Mouse (Mus musculus) intestine, embryonic 15.5 days (tissue): ENCODE data around the gene Napsa. TPM values are rescaled to one million over a fixed set of nuclear protein-coding genes. Genes with fewer than 3 reads are reported as not detected.

Experiments used
- ATAC-seq: fragments of 200-750 bp; cut with Nextera tagmentation; 2 replicates; pipeline ENCODE4 v1.8.0; 2017; ENCODE audit warnings: moderate TSS enrichment, moderate library complexity
- H3K27ac ChIP-seq: fragments of 300-500 bp; sonication (generic); 2 replicates; pipeline ENCODE4 v1.5.1; 2015; ENCODE audit warnings: mild to moderate bottlenecking, inconsistent platforms
- H3K27me3 ChIP-seq: fragments of 300-500 bp; sonication (generic); replicated peaks from 2 replicates; pipeline ENCODE4 v1.6.1; 2015; ENCODE audit warnings: inconsistent platforms
- H3K36me3 ChIP-seq: fragments of 300-500 bp; sonication (generic); 2 replicates; pipeline ENCODE4 v1.6.1; 2015; ENCODE audit warnings: inconsistent platforms
- H3K4me1 ChIP-seq: fragments of 300-500 bp; sonication (generic); replicated peaks from 2 replicates; pipeline ENCODE4 v1.6.1; 2015; ENCODE audit warnings: inconsistent platforms
- H3K4me2 ChIP-seq: fragments of 300-500 bp; sonication (generic); replicated peaks from 2 replicates; pipeline ENCODE4 v1.6.1; 2015; ENCODE audit warnings: mild to moderate bottlenecking, inconsistent platforms
- H3K4me3 ChIP-seq: fragments of 300-500 bp; sonication (generic); replicated peaks from 2 replicates; pipeline ENCODE4 v1.5.1; 2015; ENCODE audit warnings: inconsistent platforms
- H3K9ac ChIP-seq: fragments of 300-500 bp; sonication (generic); 2 replicates; pipeline ENCODE4 v1.6.1; 2015; ENCODE audit warnings: inconsistent platforms
- H3K9me3 ChIP-seq: fragments of 300-500 bp; sonication (generic); 2 replicates; pipeline ENCODE4 v1.6.1; 2016; ENCODE audit warnings: inconsistent platforms
- WGBS: fragments of 180-500 bp; shearing (Covaris S2); methylation state at CpG from one replicate; pipeline ENCODE4 v1.1.7; 2015; 5-methylcytosine and 5-hydroxymethylcytosine counted together
- polyA plus RNA-seq: library from polyadenylated mRNA; unstranded; fragments of >200 nt; fragmentation: Nextera tagmentation; extraction: Ambion mirVana; gene quantifications from 2 replicates; pipeline ENCODE4 v1.2.1, GENCODE M21; 2015

Gene Napsa
- polyA plus RNA-seq, 1 experiment from 2014 or later, result 3.6 TPM

GRCm38 (mm10) chr7:44584265-44584804 is 12.2 kb downstream of the Napsa start:
- Histone ChIP-seq H3K36me3 (no peaks in the 10 kb centered on the region), H3K4me2 (no peak overlapping the region), H3K9ac (no peak overlapping the region), H3K27me3 (peaks cover 51% of the 10 kb centered on the region), H3K4me3 (no peak overlapping the region), H3K4me1 (peaks cover 8% of the 10 kb centered on the region), H3K27ac (no peak overlapping the region), H3K9me3 (no peaks in the 10 kb centered on the region)
- ATAC-seq, result no peak
- WGBS, result 72% methylated on average over 4 of the region's 4 CpGs

GRCm38 (mm10) chr7:44584921-44585320 is 12.7 kb downstream of the Napsa start:
- H3K4me1 ChIP-seq, result peaks cover 10% of the 10 kb centered on the region
- no peaks in the 10 kb centered on the region for H3K9me3 ChIP-seq
- H3K9ac ChIP-seq, result no peak overlapping the region
- no peaks in the 10 kb centered on the region for H3K36me3 ChIP-seq
- 84% methylated on average over 6 of the region's 6 CpGs for WGBS
- no peak for ATAC-seq
- H3K4me2 ChIP-seq, result no peak overlapping the region
- H3K27me3 ChIP-seq, result peaks cover 51% of the 10 kb centered on the region
- no peak overlapping the region for H3K4me3 ChIP-seq
- H3K27ac ChIP-seq, result no peak overlapping the region

- H3K9me3 ChIP-seq, result no peaks in the 10 kb centered on the region
- no peak overlapping the region for H3K4me2 ChIP-seq
- H3K9ac ChIP-seq, result no peak overlapping the region
- no peaks in the 10 kb centered on the region for H3K36me3 ChIP-seq
- H3K27ac ChIP-seq, result no peak overlapping the region
- H3K4me3 ChIP-seq, result no peak overlapping the region
- 92% methylated on average over 6 of the region's 6 CpGs for WGBS
- ATAC-seq, result no peak
- peaks cover 48% of the 10 kb centered on the region for H3K27me3 ChIP-seq
- peaks cover 16% of the 10 kb centered on the region for H3K4me1 ChIP-seq
These were observed 13.4 kb downstream of the Napsa start for GRCm38 (mm10) chr7:44585606-44586005.

GRCm38 (mm10) chr7:44586518-44586917 is 14.3 kb downstream of the Napsa start:
- Histone ChIP-seq H3K9me3 (no peaks in the 10 kb centered on the region), H3K27ac (no peak overlapping the region), H3K9ac (no peak overlapping the region), H3K27me3 (peaks cover 51% of the 10 kb centered on the region), H3K4me2 (peak overlapping the region; percentile 40), H3K4me1 (peaks cover 24% of the 10 kb centered on the region), H3K36me3 (no peaks in the 10 kb centered on the region), H3K4me3 (peak overlapping the region; percentile 17)
- no peak for ATAC-seq
- WGBS, result 13% methylated on average over 19 of the region's 19 CpGs

- WGBS, result 1% methylated on average over 18 of the region's 18 CpGs
- Histone ChIP-seq H3K27me3 (peaks cover 55% of the 10 kb centered on the region), H3K4me2 (peak overlapping the region; percentile 40), H3K9me3 (no peaks in the 10 kb centered on the region), H3K36me3 (no peaks in the 10 kb centered on the region), H3K27ac (no peak overlapping the region), H3K4me3 (peak overlapping the region; percentile 17), H3K9ac (no peak overlapping the region), H3K4me1 (peaks cover 29% of the 10 kb centered on the region)
- ATAC-seq, result no peak
These were observed 14.8 kb downstream of the Napsa start for GRCm38 (mm10) chr7:44586930-44587329.

- 35% methylated on average over 6 of the region's 6 CpGs for WGBS
- Histone ChIP-seq H3K36me3 (no peaks in the 10 kb centered on the region), H3K27me3 (peaks cover 59% of the 10 kb centered on the region), H3K9ac (no peak overlapping the region), H3K4me1 (peaks cover 30% of the 10 kb centered on the region), H3K27ac (no peak overlapping the region), H3K9me3 (no peaks in the 10 kb centered on the region), H3K4me3 (no peak overlapping the region), H3K4me2 (no peak overlapping the region)
- no peak for ATAC-seq
These were observed 15.5 kb downstream of the Napsa start for GRCm38 (mm10) chr7:44587676-44588075.

GRCm38 (mm10) chr7:44588338-44588737 is 16.2 kb downstream of the Napsa start:
- WGBS, result 5% methylated on average over 12 of the region's 12 CpGs
- H3K36me3 ChIP-seq, result no peaks in the 10 kb centered on the region
- H3K4me3 ChIP-seq, result peak overlapping the region; percentile 9; the same call in 1 of the 2 replicates
- H3K4me1 ChIP-seq, result peaks cover 30% of the 10 kb centered on the region
- H3K27ac ChIP-seq, result no peak overlapping the region
- no peaks in the 10 kb centered on the region for H3K9me3 ChIP-seq
- peak overlapping the region; percentile 68 for H3K4me2 ChIP-seq
- ATAC-seq, result no peak
- peaks cover 65% of the 10 kb centered on the region for H3K27me3 ChIP-seq
- H3K9ac ChIP-seq, result no peak overlapping the region

GRCm38 (mm10) chr7:44589149-44589548 is 17.0 kb downstream of the Napsa start:
- Histone ChIP-seq H3K9ac (peak overlapping the region; percentile 6; the same call in 1 of the 2 replicates), H3K36me3 (no peaks in the 10 kb centered on the region), H3K4me3 (peak overlapping the region; percentile 36), H3K9me3 (no peaks in the 10 kb centered on the region), H3K4me2 (peak overlapping the region; percentile 68), H3K27me3 (peaks cover 70% of the 10 kb centered on the region), H3K27ac (no peak overlapping the region), H3K4me1 (peaks cover 32% of the 10 kb centered on the region)
- ATAC-seq, result peak; percentile 56
- WGBS, result under 1% methylated on average over 25 of the region's 33 CpGs

GRCm38 (mm10) chr7:44589946-44590345 is 17.8 kb downstream of the Napsa start:
- Histone ChIP-seq H3K4me1 (peaks cover 32% of the 10 kb centered on the region), H3K36me3 (no peaks in the 10 kb centered on the region), H3K27ac (no peak overlapping the region), H3K9ac (no peak overlapping the region), H3K4me3 (peak overlapping the region; percentile 58; the same call in 1 of the 2 replicates), H3K4me2 (peak overlapping the region; percentile 99), H3K27me3 (peaks cover 69% of the 10 kb centered on the region), H3K9me3 (no peaks in the 10 kb centered on the region)
- WGBS, result 4% methylated on average over 13 of the region's 13 CpGs
- no peak for ATAC-seq

GRCm38 (mm10) chr7:44590402-44591347 is 18.5 kb downstream of the Napsa start, which contains the start of gene Kcnc3:
Kcnc3 (plus strand) TSS chr7:44590664.
- ATAC-seq, result peak; percentile 94
- under 1% methylated on average over 72 of the region's 80 CpGs for WGBS
- Histone ChIP-seq H3K9me3 (no peaks in the 10 kb centered on the region), H3K9ac (peak within 1 kb of the TSS; percentile 42), H3K27me3 (peaks cover 62% of the 10 kb centered on the region), H3K27ac (no peak within 1 kb of the TSS), H3K36me3 (no peaks in the 10 kb centered on the region), H3K4me2 (peak within 1 kb of the TSS; percentile 99), H3K4me1 (peaks cover 32% of the 10 kb centered on the region), H3K4me3 (peak within 1 kb of the TSS; percentile 58)

- WGBS, result under 1% methylated on average over 59 of the region's 60 CpGs
- peak overlapping the region; percentile 58 for H3K4me3 ChIP-seq
- H3K4me2 ChIP-seq, result peak overlapping the region; percentile 99
- no peak overlapping the region for H3K27ac ChIP-seq
- H3K36me3 ChIP-seq, result no peaks in the 10 kb centered on the region
- peak overlapping the region; percentile 42; the same call in 1 of the 2 replicates for H3K9ac ChIP-seq
- no peak for ATAC-seq
- no peaks in the 10 kb centered on the region for H3K9me3 ChIP-seq
- peaks cover 32% of the 10 kb centered on the region for H3K4me1 ChIP-seq
- peaks cover 53% of the 10 kb centered on the region for H3K27me3 ChIP-seq
These were observed 19.4 kb downstream of the Napsa start for GRCm38 (mm10) chr7:44591348-44592116.

GRCm38 (mm10) chr7:44593051-44593450 is 20.9 kb downstream of the Napsa start:
- Histone ChIP-seq H3K4me1 (peaks cover 28% of the 10 kb centered on the region), H3K27me3 (peaks cover 38% of the 10 kb centered on the region), H3K9ac (no peak overlapping the region), H3K36me3 (no peaks in the 10 kb centered on the region), H3K4me3 (no peak overlapping the region), H3K4me2 (no peak overlapping the region), H3K27ac (no peak overlapping the region), H3K9me3 (no peaks in the 10 kb centered on the region)
- 6% methylated on average over 15 of the region's 15 CpGs for WGBS
- no peak for ATAC-seq
